ENCODE assay signal across 9 mouse cellular contexts in the genomic region with DNA sequence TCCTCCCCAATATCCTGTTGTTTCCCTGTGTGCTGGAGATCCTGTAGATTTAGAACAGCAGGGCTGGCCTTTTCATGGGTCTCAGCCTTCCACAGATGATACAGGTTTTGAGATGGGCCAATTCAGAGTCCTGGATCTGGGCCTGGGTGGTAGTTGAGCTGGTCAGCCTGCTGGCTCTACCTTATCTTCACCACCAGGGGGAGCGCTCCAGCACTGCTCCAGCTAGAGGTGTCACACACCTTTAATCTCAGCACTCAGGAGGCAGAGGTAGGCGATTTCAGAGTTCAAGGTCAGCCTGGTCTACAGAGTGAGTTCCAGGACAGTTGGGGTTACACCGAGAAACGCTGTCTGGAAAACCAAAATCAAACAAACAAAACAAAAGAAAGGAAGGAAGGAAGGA.
DNase-seq lines count a peak whose midpoint lies in the region; ATAC-seq and TF ChIP-seq lines count a peak whose summit lies in the region.
"Had no signal": no experiment of that assay in that cellular context is flagged by ENCODE, and none has a peak within 500 bp of the region (broad histone marks: within the 10 kb centered on the region; RNA-seq: fewer than 3 reads in every experiment).

No protein-coding gene starts in this region.

- no peak overlapping the region for H3K9ac ChIP-seq in CH12.LX (ENCODE audit: insufficient read depth, low read depth)
- H3K9ac ChIP-seq in neural tube, embryonic 11.5 days (ENCODE audit: low read length), result no peak overlapping the region
- H3K9ac ChIP-seq: liver, embryonic 15.5 days had no signal

- in situ Hi-C loops in CH12.LX (cut with MboI; ENCODE audit: low pct_ligation_motif_present, low pct_unique_long_range_greater_than_20kb, low sequenced_read_pairs), result loop anchor here (25.0 kb wide), 1 partner anchor 898 kb away; no protein-coding TSS in a partner anchor

- intact Hi-C loops in left cerebral cortex, postnatal 25 days (cut with DNase I), result loop anchor here (2.0 to 10.0 kb wide), 3 partner anchors 244 to 774 kb away; no protein-coding TSS in a partner anchor

- no peak for TF ChIP-seq POLR2A in CH12.LX (IDR thresholded peaks at IDR 0.05; ENCODE audit: low read depth, low read length)

- TF ChIP-seq CTCF in CH12.LX (conservative IDR thresholded peaks at IDR 0.05 in 1 of 2, IDR thresholded peaks at IDR 0.05 in 1 of 2; ENCODE audit: low read depth in 2 of 2, low read length in 2 of 2), result peak; percentile 72 to 77

- no peak overlapping the region for H3K27ac ChIP-seq in CH12.LX (ENCODE audit: insufficient read depth, low read depth)
- no peak overlapping the region for H3K27ac ChIP-seq in neural tube, embryonic 11.5 days (ENCODE audit: low read depth, low read length)
- H3K27ac ChIP-seq: liver, embryonic 15.5 days had no signal

- dilution Hi-C loops in CH12.LX (cut with MboI; ENCODE audit: extremely low pct_ligation_motif_present, extremely low pct_unique_long_range_greater_than_20kb, low sequenced_read_pairs), result no loop called here

- H3K9me3 ChIP-seq in CH12.LX (replicated peaks; ENCODE audit: low read length), result no peaks in the 10 kb centered on the region
- H3K9me3 ChIP-seq in neural tube, embryonic 11.5 days (ENCODE audit: control insufficient read depth, low read length), result no peaks in the 10 kb centered on the region
- H3K9me3 ChIP-seq: liver, embryonic 15.5 days had no signal

- 54% methylated on average over 4 of the region's 4 CpGs for WGBS in neural tube, embryonic 11.5 days

- TF ChIP-seq RAD21 in CH12.LX (IDR thresholded peaks at IDR 0.05; ENCODE audit: low read depth, low read length), result peak; percentile 63

- ATAC-seq in erythroid progenitor cell, adult 5-6 weeks (replicated peaks; ENCODE audit: low FRiP score, poor library complexity, severe bottlenecking), result peak; percentile 58; the same call in 1 of the 2 replicates
- ATAC-seq in neural tube, embryonic 11.5 days (ENCODE audit: insufficient read depth, low FRiP score, low TSS enrichment), result no peak

- no peaks in the 10 kb centered on the region for H3K79me2 ChIP-seq in CH12.LX (replicated peaks; ENCODE audit: control insufficient read depth, extremely low read depth, insufficient read depth, poor library complexity, severe bottlenecking)

- H3K4me3 ChIP-seq in CH12.LX (replicated peaks in 1 of 3; ENCODE audit: low read depth in 2 of 3, low read length in 2 of 3, poor library complexity in 1 of 3), result no peak overlapping the region
- H3K4me3 ChIP-seq in neural tube, embryonic 11.5 days (ENCODE audit: low read depth, low read length), result no peak overlapping the region
- H3K4me3 ChIP-seq: liver, embryonic 15.5 days had no signal

- peaks cover 0 to 10% of the 10 kb centered on the region in 2 experiments; a peak in 2 of 4 replicates for H3K4me1 ChIP-seq in CH12.LX (ENCODE audit: control insufficient read depth in 1 of 2, insufficient read depth in 2 of 2)
- H3K4me1 ChIP-seq in neural tube, embryonic 11.5 days (ENCODE audit: control insufficient read depth, insufficient read depth, low read length), result no peaks in the 10 kb centered on the region
- H3K4me1 ChIP-seq: liver, embryonic 15.5 days had no signal

- no peak for TF ChIP-seq EP300 in CH12.LX (IDR thresholded peaks at IDR 0.05; ENCODE audit: low read length)

- DNase-seq in layer of hippocampus, adult 11-12 months (ENCODE audit: low spot score), result peak; percentile 30
- DNase-seq in layer of hippocampus, adult 18-20 months (ENCODE audit: low spot score in 2 of 2), result no peak
- DNase-seq in CH12.LX (ENCODE audit: extremely low read depth), result peak; percentile 67
- peak; percentile 67 for DNase-seq in adrenal gland, postnatal 25 days
- DNase-seq in left cerebral cortex, postnatal 25 days (ENCODE audit: low spot score in 2 of 2), result peak; percentile 18 to 38
- DNase-seq in neural tube, embryonic 11.5 days (ENCODE audit: low spot score), result peak; percentile 44
- peak; percentile 72 for DNase-seq in thymus, postnatal 25 days

- no peaks in the 10 kb centered on the region for H3K27me3 ChIP-seq in CH12.LX (replicated peaks)
- no peaks in the 10 kb centered on the region for H3K27me3 ChIP-seq in neural tube, embryonic 11.5 days (ENCODE audit: control insufficient read depth, insufficient read depth, low read length)
- H3K27me3 ChIP-seq: liver, embryonic 15.5 days had no signal

- H3K36me3 ChIP-seq in CH12.LX (replicated peaks in 1 of 2; ENCODE audit: control insufficient read depth in 1 of 2, insufficient read depth in 1 of 2, low read length in 1 of 2), result no peaks in the 10 kb centered on the region
- no peaks in the 10 kb centered on the region for H3K36me3 ChIP-seq in neural tube, embryonic 11.5 days (ENCODE audit: control insufficient read depth, insufficient read depth, low read length)
- H3K36me3 ChIP-seq: liver, embryonic 15.5 days had no signal

- H3K4me2 ChIP-seq in CH12.LX (ENCODE audit: insufficient read depth, low read depth, poor library complexity, severe bottlenecking), result no peak overlapping the region
- no peak overlapping the region for H3K4me2 ChIP-seq in neural tube, embryonic 11.5 days (ENCODE audit: low read depth)
- H3K4me2 ChIP-seq: liver, embryonic 15.5 days had no signal

TF ChIP-seq in CH12.LX, 34 proteins besides CTCF, POLR2A, EP300 and RAD21:
- no peak for TF ChIP-seq KAT2A (IDR thresholded peaks at IDR 0.05; ENCODE audit: insufficient replicate concordance, low read length)
- peak; percentile 85 for TF ChIP-seq SMC3 (IDR thresholded peaks at IDR 0.05; ENCODE audit: low read depth, low read length)
- peak; percentile 32; the same call in 1 of the 2 replicates for TF ChIP-seq ZC3H11A (IDR thresholded peaks at IDR 0.05; ENCODE audit: low read depth, low read length)
- TF ChIP-seq ZMIZ1 (IDR thresholded peaks at IDR 0.05; ENCODE audit: low read depth, low read length), result no peak

Comparison
In these comparisons a context has a peak if more than half of its experiments do, and no peak if none do; other contexts are left out.
1. DNase-seq: peak in layer of hippocampus, adult 11-12 months (single experiment), CH12.LX (single experiment), adrenal gland, postnatal 25 days (single experiment), left cerebral cortex, postnatal 25 days (2 of 2), neural tube, embryonic 11.5 days (single experiment) and thymus, postnatal 25 days (single experiment); none in layer of hippocampus, adult 18-20 months (0 of 2).